Mouse (Mus musculus) forebrain, embryonic 16.5 days (tissue): ENCODE data around the gene Gstm5. TPM values are rescaled to one million over a fixed set of nuclear protein-coding genes. Genes with fewer than 3 reads are reported as not detected.
A peak's percentile ranks its signal among the peaks of the same experiment; 100 is the strongest.

Experiments used
- ATAC-seq: fragments of 200-750 bp; cut with Nextera tagmentation; 2 replicates; pipeline ENCODE4 v1.8.0; 2017; ENCODE audit warnings: mild to moderate bottlenecking, moderate library complexity
- H3K27ac ChIP-seq: fragments of 300-500 bp; sonication (generic); 2 replicates; pipeline ENCODE4 v1.5.1; 2014; ENCODE audit warnings: low read length, control low read depth
- H3K27me3 ChIP-seq: fragments of 300-500 bp; sonication (generic); replicated peaks from 2 replicates; pipeline ENCODE4 v1.6.1; 2014; ENCODE audit warnings: low read length; ENCODE audit not compliant: control insufficient read depth, insufficient read depth
- H3K36me3 ChIP-seq: fragments of 300-500 bp; sonication (generic); 2 replicates; pipeline ENCODE4 v1.6.1; 2014; ENCODE audit not compliant: control insufficient read depth, insufficient read depth
- H3K4me1 ChIP-seq: fragments of 300-500 bp; sonication (generic); replicated peaks from 2 replicates; pipeline ENCODE4 v1.6.1; 2014; ENCODE audit warnings: low read length; ENCODE audit not compliant: control insufficient read depth, insufficient read depth
- H3K4me2 ChIP-seq: fragments of 300-500 bp; sonication (generic); 2 replicates; pipeline ENCODE4 v1.6.1; 2014; ENCODE audit warnings: mild to moderate bottlenecking, low read length, control low read depth
- H3K4me3 ChIP-seq: fragments of 300-500 bp; sonication (generic); replicated peaks from 2 replicates; pipeline ENCODE4 v1.5.1; 2014; ENCODE audit warnings: mild to moderate bottlenecking, low read length, control low read depth
- H3K9ac ChIP-seq: fragments of 300-500 bp; sonication (generic); replicated peaks from 2 replicates; pipeline ENCODE4 v1.6.1; 2014; ENCODE audit warnings: low read depth, low read length, control low read depth
- H3K9me3 ChIP-seq: fragments of 300-500 bp; sonication (generic); 2 replicates; pipeline ENCODE4 v1.6.1; 2016; ENCODE audit warnings: low read length; ENCODE audit not compliant: control insufficient read depth
- WGBS: fragments of 180-500 bp; shearing (Covaris S2); extraction: QIAGEN DNeasy Blood & Tissue Kit; methylation state at CpG from one replicate; pipeline ENCODE4 v1.1.7; 2014; 5-methylcytosine and 5-hydroxymethylcytosine counted together
- polyA plus RNA-seq: library from polyadenylated mRNA; unstranded; fragments of >200 nt; fragmentation: Nextera tagmentation; extraction: Ambion mirVana; gene quantifications from 2 replicates; pipeline ENCODE4 v1.2.1, GENCODE M21; 2015

Gene Gstm5
- 173 and 174 TPM in 2 replicates for polyA plus RNA-seq

- 5% methylated on average over 40 of the region's 40 CpGs for WGBS
- Histone ChIP-seq H3K9ac (peak within 1 kb of the TSS; percentile 85), H3K4me1 (peaks cover 8% of the 10 kb centered on the region), H3K27me3 (no peaks in the 10 kb centered on the region), H3K9me3 (no peaks in the 10 kb centered on the region), H3K4me3 (peak within 1 kb of the TSS; percentile 72), H3K27ac (peak within 1 kb of the TSS; percentile 50; the same call in 1 of the 2 replicates), H3K4me2 (peak within 1 kb of the TSS; percentile 84), H3K36me3 (peaks cover 5% of the 10 kb centered on the region; the same call in 1 of the 2 replicates)
- peak; percentile 97 for ATAC-seq
These were observed at the start of gene Gstm5 for GRCm38 (mm10) chr3:107895720-107896569. Gene Gstm5 (plus strand): TSS chr3:107895821.

GRCm38 (mm10) chr3:107846175-107846574, 49.4 kb upstream of the Gstm5 start:
- ATAC-seq = no peak
- Histone ChIP-seq H3K9ac (no peak overlapping the region), H3K9me3 (no peaks in the 10 kb centered on the region), H3K4me2 (no peak overlapping the region), H3K36me3 (no peaks in the 10 kb centered on the region), H3K27ac (no peak overlapping the region), H3K27me3 (no peaks in the 10 kb centered on the region), H3K4me1 (peaks cover 29% of the 10 kb centered on the region), H3K4me3 (no peak overlapping the region)
- 92% methylated on average over 1 of the region's 1 CpGs for WGBS

- 92% methylated on average over 3 of the region's 3 CpGs for WGBS
- Histone ChIP-seq H3K27me3 (no peaks in the 10 kb centered on the region), H3K9ac (no peak overlapping the region), H3K9me3 (no peaks in the 10 kb centered on the region), H3K4me2 (no peak overlapping the region), H3K36me3 (no peaks in the 10 kb centered on the region), H3K27ac (no peak overlapping the region), H3K4me3 (no peak overlapping the region), H3K4me1 (peaks cover 29% of the 10 kb centered on the region)
- no peak for ATAC-seq
These were observed 48.8 kb upstream of the Gstm5 start for GRCm38 (mm10) chr3:107846835-107847234.

GRCm38 (mm10) chr3:107848126-107848525, 47.5 kb upstream of the Gstm5 start:
- Histone ChIP-seq H3K9ac (no peak overlapping the region), H3K36me3 (no peaks in the 10 kb centered on the region), H3K9me3 (no peaks in the 10 kb centered on the region), H3K4me1 (peaks cover 29% of the 10 kb centered on the region), H3K27me3 (no peaks in the 10 kb centered on the region), H3K4me2 (no peak overlapping the region), H3K4me3 (no peak overlapping the region), H3K27ac (no peak overlapping the region)
- no peak for ATAC-seq
- 50% methylated on average over 4 of the region's 4 CpGs for WGBS

- no peaks in the 10 kb centered on the region for H3K9me3 ChIP-seq
- H3K27me3 ChIP-seq = no peaks in the 10 kb centered on the region
- no peak overlapping the region for H3K4me2 ChIP-seq
- H3K36me3 ChIP-seq = no peaks in the 10 kb centered on the region
- 41% methylated on average over 6 of the region's 6 CpGs for WGBS
- peaks cover 24% of the 10 kb centered on the region for H3K4me1 ChIP-seq
- H3K27ac ChIP-seq = no peak overlapping the region
- peak; percentile 42 for ATAC-seq
- no peak overlapping the region for H3K9ac ChIP-seq
- no peak overlapping the region for H3K4me3 ChIP-seq
These were observed 46.5 kb upstream of the Gstm5 start for GRCm38 (mm10) chr3:107849000-107849692.

- no peak for ATAC-seq
- Histone ChIP-seq H3K4me1 (peaks cover 18% of the 10 kb centered on the region), H3K4me3 (no peak overlapping the region), H3K4me2 (no peak overlapping the region), H3K9ac (no peak overlapping the region), H3K27me3 (no peaks in the 10 kb centered on the region), H3K9me3 (no peaks in the 10 kb centered on the region), H3K36me3 (no peaks in the 10 kb centered on the region), H3K27ac (no peak overlapping the region)
- WGBS = 92% methylated on average over 2 of the region's 2 CpGs
These were observed 46.0 kb upstream of the Gstm5 start for GRCm38 (mm10) chr3:107849693-107850031.

GRCm38 (mm10) chr3:107850418-107851031, 45.1 kb upstream of the Gstm5 start:
- Histone ChIP-seq H3K4me1 (peaks cover 17% of the 10 kb centered on the region), H3K4me3 (no peak overlapping the region), H3K9me3 (no peaks in the 10 kb centered on the region), H3K36me3 (no peaks in the 10 kb centered on the region), H3K4me2 (0 out of 2 replicates have a peak overlapping the region, but pooled peaks have one; percentile 5), H3K27me3 (no peaks in the 10 kb centered on the region), H3K9ac (no peak overlapping the region), H3K27ac (no peak overlapping the region)
- no peak for ATAC-seq
- 20% methylated on average over 12 of the region's 12 CpGs for WGBS

GRCm38 (mm10) chr3:107852786-107853185, 42.8 kb upstream of the Gstm5 start:
- Histone ChIP-seq H3K9ac (no peak overlapping the region), H3K36me3 (no peaks in the 10 kb centered on the region), H3K4me1 (peaks cover 17% of the 10 kb centered on the region), H3K4me2 (no peak overlapping the region), H3K27ac (no peak overlapping the region), H3K4me3 (no peak overlapping the region), H3K9me3 (no peaks in the 10 kb centered on the region), H3K27me3 (no peaks in the 10 kb centered on the region)
- 63% methylated on average over 7 of the region's 7 CpGs for WGBS
- no peak for ATAC-seq
